Mouse (Mus musculus): ENCODE data around the gene Ccnk.

GRCm38 (mm10) chr12:108135610-108136208 lies 43.7 kb upstream of the Ccnk start:
- TF ChIP-seq CTCF (IDR thresholded peaks at IDR 0.05; ENCODE audit: extremely low read depth, insufficient read depth, low read length) (no peak), POLR2A (IDR thresholded peaks at IDR 0.05; ENCODE audit: extremely low read depth, insufficient read depth, low read length) (no peak)

Measured in cortical plate, adult 2 months (tissue).